Mouse (Mus musculus): Measurements from ENCODE around the gene Fam83f. TPM values are rescaled to one million over a fixed set of nuclear protein-coding genes. Genes with fewer than 3 reads are reported as not detected.

Fam83f gene
- polyA plus RNA-seq, 1 experiment from 2014 or later = not detected

DNA sequence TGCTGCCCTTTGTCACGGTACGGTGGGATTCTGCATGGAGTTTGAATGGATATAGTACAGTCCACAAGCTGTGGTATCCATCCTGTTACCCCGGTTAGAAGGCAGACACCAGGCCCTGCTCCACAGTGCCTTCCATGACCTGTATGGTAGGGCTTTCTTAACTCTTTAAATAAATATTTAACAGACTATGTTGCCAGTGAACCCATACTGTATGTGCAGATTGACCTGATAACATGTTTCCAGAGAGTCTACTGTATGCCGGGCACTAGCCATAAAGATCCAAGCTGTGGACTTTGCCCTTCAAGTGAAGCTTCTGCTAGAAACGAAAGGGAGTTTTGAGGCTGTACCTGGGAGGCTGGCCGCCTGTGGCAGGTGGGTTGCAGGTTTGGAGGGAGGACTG lies 3.1 kb downstream of the Fam83f start:
- Histone ChIP-seq H3K4me1 (peaks cover 24% of the 10 kb centered on the region), H3K4me2 (no peak overlapping the region), H3K9ac (no peak overlapping the region), H3K9me3 (replicated peaks) (no peaks in the 10 kb centered on the region), H3K4me3 (no peak overlapping the region), H3K27ac (no peak overlapping the region), H3K27me3 (peaks cover 35% of the 10 kb centered on the region), H3K36me3 (ENCODE audit: poor library complexity, severe bottlenecking) (no peaks in the 10 kb centered on the region)
- 82% methylated on average over 6 of the region's 6 CpGs for WGBS
- ATAC-seq = no peak

DNA sequence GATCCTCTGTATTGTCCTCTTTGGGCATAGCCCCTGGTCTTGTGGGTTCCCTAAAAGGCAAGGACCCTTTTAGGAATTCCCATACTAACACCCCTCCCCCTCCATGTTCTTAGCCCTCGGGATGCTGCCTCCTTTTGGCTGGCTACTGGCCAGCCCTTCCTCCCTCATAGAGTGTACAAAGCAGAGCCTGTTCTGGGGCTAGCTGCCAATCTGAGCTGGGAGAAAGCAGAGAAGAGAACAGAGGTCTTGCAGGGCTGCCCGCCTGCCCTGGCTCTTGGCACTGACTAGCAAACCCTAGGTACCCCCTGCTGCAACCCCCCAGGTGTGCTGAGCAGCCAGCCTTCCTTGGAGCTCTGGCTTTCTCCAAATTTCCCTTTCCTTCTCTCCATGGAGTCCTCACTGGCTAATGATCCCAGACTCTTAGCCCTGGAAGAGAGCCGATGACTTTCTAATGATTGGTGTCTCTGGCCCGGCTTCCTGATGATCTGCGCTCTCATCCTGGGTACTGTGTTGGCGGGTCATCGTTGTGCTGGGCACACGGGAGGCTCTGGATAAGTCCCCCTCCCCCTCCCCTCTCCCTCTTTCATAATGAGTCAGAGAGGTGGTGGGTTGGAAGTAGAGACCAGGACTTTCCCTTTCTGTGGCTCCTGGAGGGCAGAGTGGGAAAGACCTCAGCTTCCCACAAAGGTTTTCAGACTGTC lies 8.0 kb downstream of the Fam83f start:
- 44% methylated on average over 8 of the region's 8 CpGs for WGBS
- Histone ChIP-seq H3K36me3 (ENCODE audit: poor library complexity, severe bottlenecking) (no peaks in the 10 kb centered on the region), H3K4me3 (no peak overlapping the region), H3K27ac (0 out of 2 replicates have a peak overlapping the region, but pooled peaks have one; percentile 15), H3K9ac (no peak overlapping the region), H3K4me1 (peaks cover 40% of the 10 kb centered on the region), H3K9me3 (replicated peaks) (no peaks in the 10 kb centered on the region), H3K4me2 (no peak overlapping the region), H3K27me3 (no peaks in the 10 kb centered on the region)
- peak; percentile 70; the same call in 1 of the 2 replicates for ATAC-seq

DNA sequence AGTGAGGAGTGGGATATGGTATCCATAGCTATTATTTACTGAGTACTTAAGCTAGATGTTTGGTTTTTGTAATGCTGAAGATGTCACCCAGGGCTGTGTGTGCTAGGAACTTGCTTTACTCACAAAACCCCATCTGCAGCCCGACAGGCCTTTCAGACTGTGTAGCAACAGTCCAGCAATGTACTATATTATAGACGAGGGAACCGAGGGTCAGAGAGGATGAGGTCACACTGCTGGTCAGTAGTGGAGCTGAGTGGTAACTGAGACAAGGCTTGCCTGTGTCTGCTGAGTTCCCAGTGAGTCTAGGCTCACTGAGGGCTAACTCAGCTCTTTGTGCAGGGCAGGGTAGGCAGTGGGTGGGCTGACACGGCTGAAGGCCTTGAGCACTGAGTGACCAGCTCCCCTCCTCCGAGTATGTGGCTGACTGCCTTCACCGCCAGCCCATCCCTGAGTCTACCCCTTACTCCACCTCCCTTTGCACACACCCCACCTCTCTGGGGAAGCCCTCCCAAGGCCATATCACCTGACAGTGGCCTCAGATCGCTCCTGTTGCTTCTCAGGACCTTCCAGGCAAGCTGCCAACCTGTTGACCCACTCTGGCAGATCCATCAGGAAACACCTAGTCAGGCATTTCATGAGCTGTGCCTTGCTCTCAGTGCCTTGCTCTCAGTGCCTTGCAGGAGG lies 8.8 kb downstream of the Fam83f start:
- no peak for ATAC-seq
- no peak overlapping the region for H3K4me2 ChIP-seq
- H3K4me1 ChIP-seq = peaks cover 48% of the 10 kb centered on the region
- no peak overlapping the region for H3K9ac ChIP-seq
- H3K9me3 ChIP-seq (replicated peaks) = no peaks in the 10 kb centered on the region
- no peak overlapping the region for H3K4me3 ChIP-seq
- WGBS = 66% methylated on average over 7 of the region's 7 CpGs
- no peaks in the 10 kb centered on the region for H3K36me3 ChIP-seq (ENCODE audit: poor library complexity, severe bottlenecking)
- H3K27me3 ChIP-seq = no peaks in the 10 kb centered on the region
- no peak overlapping the region for H3K27ac ChIP-seq

DNA sequence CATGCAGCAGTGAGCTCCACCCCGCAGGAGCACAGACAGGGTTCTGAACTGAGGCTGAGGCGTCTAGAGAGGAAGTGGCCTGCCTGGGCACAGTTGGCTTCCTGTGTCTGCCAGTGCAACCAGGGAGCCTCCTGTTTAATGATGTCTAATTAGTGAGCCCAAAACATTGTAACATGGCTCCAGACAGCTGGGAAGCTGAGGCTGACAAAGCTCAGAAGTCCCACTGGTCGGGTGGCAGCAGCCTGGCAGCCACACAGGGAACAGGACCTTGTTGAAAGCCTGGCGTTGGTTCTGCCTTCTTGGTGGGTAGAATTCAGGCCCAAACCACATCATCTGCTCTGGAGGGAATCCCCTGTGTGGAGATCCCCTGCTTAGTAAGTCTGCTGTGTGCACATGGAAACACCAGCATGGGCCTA lies 9.8 kb downstream of the Fam83f start:
- Histone ChIP-seq H3K36me3 (ENCODE audit: poor library complexity, severe bottlenecking) (no peaks in the 10 kb centered on the region), H3K9me3 (replicated peaks) (no peaks in the 10 kb centered on the region), H3K9ac (0 out of 2 replicates have a peak overlapping the region, but pooled peaks have one; percentile 8), H3K4me2 (no peak overlapping the region), H3K27ac (no peak overlapping the region), H3K4me3 (no peak overlapping the region), H3K27me3 (no peaks in the 10 kb centered on the region), H3K4me1 (peaks cover 45% of the 10 kb centered on the region)
- whole genome bisulfite sequencing = 59% methylated on average over 4 of the region's 4 CpGs
- no peak for ATAC-seq

DNA sequence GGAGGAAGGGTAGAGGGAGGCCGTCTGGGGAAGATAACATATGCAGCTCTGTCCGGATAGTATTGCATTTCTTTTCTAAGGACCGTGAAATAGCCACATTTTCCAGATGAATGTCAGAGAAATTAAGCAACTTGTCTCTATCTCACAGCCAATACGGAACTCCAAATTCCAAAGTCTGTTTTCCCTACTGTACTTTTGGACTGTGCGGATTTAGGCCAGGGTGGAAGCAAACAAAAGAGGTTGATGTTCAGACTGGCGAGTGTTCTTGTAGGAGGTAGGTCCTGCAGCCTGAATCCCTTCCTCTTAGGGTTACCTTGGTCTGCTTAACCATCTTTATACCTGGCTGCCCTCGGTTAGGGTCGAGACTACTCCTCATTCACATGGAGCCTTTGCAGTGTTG lies 10.7 kb downstream of the Fam83f start:
- H3K4me2 ChIP-seq = no peak overlapping the region
- H3K4me3 ChIP-seq = no peak overlapping the region
- no peaks in the 10 kb centered on the region for H3K9me3 ChIP-seq (replicated peaks)
- 83% methylated on average over 8 of the region's 8 CpGs for whole genome bisulfite sequencing
- ATAC-seq = no peak
- no peak overlapping the region for H3K27ac ChIP-seq
- no peak overlapping the region for H3K9ac ChIP-seq
- peaks cover 45% of the 10 kb centered on the region for H3K4me1 ChIP-seq
- H3K36me3 ChIP-seq (ENCODE audit: poor library complexity, severe bottlenecking) = no peaks in the 10 kb centered on the region
- H3K27me3 ChIP-seq = no peaks in the 10 kb centered on the region

DNA sequence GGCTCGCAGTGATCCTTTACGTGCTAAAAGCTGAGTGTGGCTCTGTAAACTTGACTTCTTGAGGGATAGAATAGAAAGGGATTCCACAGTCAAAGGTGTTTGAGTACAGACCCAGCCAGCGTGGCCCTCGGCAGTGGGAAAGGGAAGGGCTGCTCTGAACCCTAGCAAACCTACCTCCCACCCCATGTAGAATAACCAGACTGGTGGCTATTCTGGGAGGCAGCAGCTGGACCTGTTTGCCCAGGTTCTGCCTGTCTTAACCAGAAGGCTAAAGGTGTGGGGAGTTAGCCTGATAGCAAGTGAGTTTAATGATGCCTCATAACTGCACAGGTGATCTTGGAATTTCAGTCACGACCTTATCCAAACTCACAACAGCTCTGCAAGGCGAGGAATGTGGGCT lies 11.5 kb downstream of the Fam83f start:
- Histone ChIP-seq H3K9ac (no peak overlapping the region), H3K4me1 (peaks cover 45% of the 10 kb centered on the region), H3K9me3 (replicated peaks) (no peaks in the 10 kb centered on the region), H3K4me3 (no peak overlapping the region), H3K27ac (no peak overlapping the region), H3K27me3 (no peaks in the 10 kb centered on the region), H3K36me3 (ENCODE audit: poor library complexity, severe bottlenecking) (no peaks in the 10 kb centered on the region), H3K4me2 (no peak overlapping the region)
- 82% methylated on average over 6 of the region's 6 CpGs for WGBS
- ATAC-seq = no peak

DNA sequence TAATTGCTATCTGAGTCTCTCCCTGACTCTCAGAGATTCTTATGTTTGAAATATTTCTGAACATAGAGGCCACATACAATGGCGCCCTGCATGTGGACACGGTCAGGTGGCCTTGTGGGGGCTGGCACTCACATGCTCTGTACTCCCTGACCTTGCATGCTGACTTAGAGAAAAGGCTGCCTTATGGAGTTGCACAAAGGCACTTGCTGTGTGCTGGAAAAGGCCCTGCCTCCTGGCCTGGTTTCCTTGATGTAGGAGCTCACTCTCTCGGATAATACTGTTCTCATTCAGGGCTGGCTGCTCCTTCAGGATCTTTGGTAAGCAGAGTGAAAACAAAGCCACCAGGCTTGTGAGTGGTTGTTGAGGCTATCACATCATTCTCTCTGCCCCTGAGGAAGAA lies 12.3 kb downstream of the Fam83f start:
- 50% methylated on average over 3 of the region's 3 CpGs for WGBS
- Histone ChIP-seq H3K4me3 (no peak overlapping the region), H3K4me2 (no peak overlapping the region), H3K9ac (no peak overlapping the region), H3K27ac (no peak overlapping the region), H3K9me3 (replicated peaks) (no peaks in the 10 kb centered on the region), H3K4me1 (peaks cover 45% of the 10 kb centered on the region), H3K27me3 (no peaks in the 10 kb centered on the region), H3K36me3 (ENCODE audit: poor library complexity, severe bottlenecking) (no peaks in the 10 kb centered on the region)
- ATAC-seq = no peak

DNA sequence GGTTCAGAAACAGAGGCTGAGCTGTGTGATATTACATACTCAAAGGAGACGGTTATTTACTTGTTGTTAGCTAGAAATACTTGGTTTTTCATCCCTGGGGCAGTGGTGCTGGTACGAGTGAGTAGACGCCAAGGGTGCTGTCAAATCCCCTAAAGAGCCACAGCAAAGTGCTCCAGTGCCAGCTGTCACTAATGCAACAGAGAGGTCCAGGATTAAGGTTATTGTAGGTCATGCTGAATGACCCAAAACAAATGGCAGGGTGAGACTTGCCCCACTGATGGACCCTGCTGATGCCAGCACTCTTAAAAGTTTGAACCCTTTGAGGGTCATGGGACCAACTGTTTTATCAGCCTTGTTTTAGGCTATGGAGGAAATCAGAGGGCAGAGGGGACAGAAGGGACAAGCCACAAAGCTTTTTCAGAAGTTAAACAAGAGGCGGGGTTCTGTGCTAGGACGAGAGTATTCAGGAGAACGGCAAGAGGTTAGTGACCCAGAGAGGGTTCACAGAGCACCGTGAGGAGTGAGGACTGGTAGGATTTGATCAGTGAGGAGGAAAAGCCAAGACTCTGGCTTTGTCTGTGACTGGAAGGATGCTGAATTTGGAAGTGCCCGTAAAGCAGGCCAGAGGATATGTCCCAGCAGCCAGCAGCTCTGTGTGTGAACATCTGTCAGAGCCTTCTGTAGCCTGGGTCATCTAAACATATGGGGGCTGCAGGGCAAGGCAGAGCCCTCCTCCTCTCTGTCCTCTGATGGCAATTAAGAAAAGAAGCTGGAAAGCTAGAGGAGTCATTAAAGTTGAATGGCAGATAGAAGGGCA lies 13.3 kb downstream of the Fam83f start:
- 22% methylated on average over 8 of the region's 8 CpGs for WGBS
- no peak for ATAC-seq
- no peak overlapping the region; the same call in 1 of the 2 replicates for H3K27ac ChIP-seq
- no peaks in the 10 kb centered on the region for H3K9me3 ChIP-seq (replicated peaks)
- H3K36me3 ChIP-seq (ENCODE audit: poor library complexity, severe bottlenecking) = no peaks in the 10 kb centered on the region
- no peak overlapping the region for H3K4me3 ChIP-seq
- no peak overlapping the region for H3K9ac ChIP-seq
- H3K27me3 ChIP-seq = no peaks in the 10 kb centered on the region
- peaks cover 37% of the 10 kb centered on the region for H3K4me1 ChIP-seq
- no peak overlapping the region for H3K4me2 ChIP-seq

DNA sequence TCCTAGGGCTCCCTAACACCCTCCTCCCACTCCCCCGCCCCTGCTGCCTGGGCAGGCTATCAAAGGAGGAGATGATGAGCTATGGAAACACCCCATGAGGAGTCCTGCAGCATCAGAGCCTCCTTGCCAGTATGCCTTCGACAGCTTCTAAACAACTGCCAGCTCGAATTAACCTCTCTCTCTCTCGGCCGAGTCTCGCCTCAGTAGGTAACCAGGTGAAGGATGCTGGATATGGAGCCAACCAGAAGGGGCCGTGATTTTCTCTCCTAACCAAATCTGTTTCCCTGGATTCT lies 13.9 kb downstream of the Fam83f start:
- no peaks in the 10 kb centered on the region for H3K9me3 ChIP-seq (replicated peaks)
- H3K36me3 ChIP-seq (ENCODE audit: poor library complexity, severe bottlenecking) = no peaks in the 10 kb centered on the region
- H3K4me1 ChIP-seq = peaks cover 31% of the 10 kb centered on the region
- peak overlapping the region; percentile 2; the same call in 1 of the 2 replicates for H3K4me2 ChIP-seq
- no peak overlapping the region for H3K27ac ChIP-seq
- 36% methylated on average over 7 of the region's 7 CpGs for WGBS
- no peak overlapping the region for H3K4me3 ChIP-seq
- no peaks in the 10 kb centered on the region for H3K27me3 ChIP-seq
- H3K9ac ChIP-seq = no peak overlapping the region
- no peak for ATAC-seq

DNA sequence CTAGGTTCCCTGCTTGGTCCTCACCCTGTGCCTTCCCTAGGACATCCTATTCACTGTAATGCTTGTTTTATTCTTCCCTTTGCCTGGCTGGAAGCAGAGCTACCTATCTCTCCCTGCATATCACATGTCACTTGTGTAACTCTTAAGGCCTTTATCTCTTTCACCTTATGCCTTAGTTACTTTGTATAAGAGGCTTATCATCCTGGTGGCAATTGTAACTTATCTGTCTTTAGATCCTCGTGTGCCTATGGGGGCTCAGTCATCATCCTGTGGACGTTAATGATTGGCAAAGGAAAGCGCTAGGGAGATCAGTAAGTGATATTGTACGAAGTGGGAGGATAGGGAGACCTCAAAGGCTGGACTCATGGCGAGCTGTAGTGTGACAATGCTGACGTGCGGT lies 16.9 kb downstream of the Fam83f start:
- no peak overlapping the region for H3K4me3 ChIP-seq
- H3K4me1 ChIP-seq = peaks cover 24% of the 10 kb centered on the region
- H3K9ac ChIP-seq = no peak overlapping the region
- no peaks in the 10 kb centered on the region for H3K9me3 ChIP-seq (replicated peaks)
- 76% methylated on average over 7 of the region's 7 CpGs for WGBS
- ATAC-seq = no peak
- H3K36me3 ChIP-seq (ENCODE audit: poor library complexity, severe bottlenecking) = no peaks in the 10 kb centered on the region
- H3K4me2 ChIP-seq = no peak overlapping the region
- no peak overlapping the region for H3K27ac ChIP-seq
- H3K27me3 ChIP-seq = no peaks in the 10 kb centered on the region

DNA sequence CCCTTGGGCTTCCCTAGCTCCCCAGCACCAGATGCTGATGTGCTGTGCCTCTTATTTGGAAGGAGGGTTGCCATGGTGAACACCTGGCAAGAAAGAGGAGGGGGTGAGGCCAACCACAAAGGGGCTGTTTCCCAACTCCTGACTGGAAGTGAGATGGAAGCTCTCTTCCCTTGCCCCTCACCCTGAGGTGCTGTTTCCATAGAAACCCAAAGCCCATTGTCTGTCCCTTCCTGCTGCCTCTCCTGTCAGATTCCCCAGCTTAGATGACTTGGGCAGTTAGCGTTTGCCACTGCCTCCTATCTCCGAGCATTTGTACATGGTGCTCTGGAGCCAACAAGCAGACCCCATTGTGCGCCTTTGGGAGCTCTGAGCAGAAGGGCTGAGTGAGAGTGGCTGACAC lies 21.8 kb downstream of the Fam83f start:
- 22% methylated on average over 3 of the region's 3 CpGs for WGBS
- Histone ChIP-seq H3K36me3 (ENCODE audit: poor library complexity, severe bottlenecking) (no peaks in the 10 kb centered on the region), H3K4me3 (no peak overlapping the region), H3K9me3 (replicated peaks) (no peaks in the 10 kb centered on the region), H3K4me1 (peaks cover 14% of the 10 kb centered on the region), H3K4me2 (no peak overlapping the region), H3K9ac (peak overlapping the region; percentile 30; the same call in 1 of the 2 replicates), H3K27ac (0 out of 2 replicates have a peak overlapping the region, but pooled peaks have one; percentile 10), H3K27me3 (0 out of 2 replicates have a peak, but pooled peaks cover 4% of the 10 kb centered on the region)
- no peak for ATAC-seq

Data from forebrain, embryonic 13.5 days (tissue).